Mouse (Mus musculus): ENCODE data around the gene Reg3a. TPM values are rescaled to one million over a fixed set of nuclear protein-coding genes. Genes with fewer than 3 reads are reported as not detected.
"Not testable (repeated sequence)": the region's sequence is repeated elsewhere in the genome, so short reads cannot be mapped to it uniquely, and the experiment has no call there.

The Reg3a gene
- not detected for total RNA-seq (2021)
- long read RNA-seq, experiment 1 = 0 reads
- long read RNA-seq, experiment 2 = 0 reads

- no peak for DNase-seq (ENCODE audit: low spot score in 2 of 2)
These were observed at the start of gene Reg3a for GRCm38 (mm10) chr6:78380409-78380808. Gene Reg3a, plus strand, starts transcription at chr6:78380709.

DNA sequence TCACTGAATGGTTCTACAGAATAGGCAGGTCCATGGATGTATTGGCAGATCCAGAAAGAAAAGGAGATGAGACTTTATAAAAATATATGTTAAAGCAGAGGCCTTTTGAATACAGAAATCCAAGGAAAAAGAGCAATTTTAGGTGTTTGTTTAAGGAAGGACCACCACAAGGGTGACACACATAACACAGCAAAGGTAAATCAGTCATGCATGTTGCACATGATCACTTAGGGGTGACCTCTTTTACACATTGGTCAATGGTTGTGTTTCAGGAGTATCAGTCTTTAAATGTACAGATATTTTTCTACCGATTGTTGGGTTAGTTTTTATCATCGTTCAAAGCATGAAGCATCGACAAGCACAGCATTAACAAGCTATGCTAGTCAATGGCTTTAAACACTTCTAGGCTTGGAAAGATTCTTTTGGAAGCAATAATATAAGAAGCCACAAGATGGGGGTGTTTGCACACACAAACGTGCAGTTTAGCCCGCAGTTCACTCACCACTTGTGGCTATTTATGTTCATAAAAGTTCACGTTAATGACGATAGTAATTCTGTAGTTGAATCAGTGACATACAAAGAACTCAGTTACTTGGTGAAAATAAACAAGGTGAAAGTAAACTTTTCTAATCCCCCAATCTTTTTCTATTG, 48.5 kb upstream of the Reg3a start:
- DNase-seq (ENCODE audit: low spot score in 2 of 2) = no peak

DNA sequence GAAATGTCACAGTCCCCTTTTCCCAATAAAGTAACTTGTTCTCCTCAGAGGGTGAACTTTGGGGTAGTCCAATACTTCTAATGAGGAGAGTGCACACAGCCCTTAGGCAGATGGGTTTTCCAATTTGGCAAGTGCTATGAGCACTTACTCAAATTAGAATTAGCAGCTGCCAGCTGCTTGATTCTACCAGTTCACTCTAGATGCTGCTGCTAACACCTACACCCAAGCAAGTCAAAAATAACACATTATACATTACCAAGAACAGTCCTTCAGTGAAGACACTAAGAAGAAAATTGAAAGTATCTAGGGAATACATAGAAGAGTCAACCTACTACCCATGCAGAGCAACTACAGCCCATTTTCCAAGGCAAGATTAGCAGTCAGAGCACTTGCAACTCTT, 40.2 kb upstream of the Reg3a start:
- no peak for DNase-seq (ENCODE audit: low spot score in 2 of 2)

DNA sequence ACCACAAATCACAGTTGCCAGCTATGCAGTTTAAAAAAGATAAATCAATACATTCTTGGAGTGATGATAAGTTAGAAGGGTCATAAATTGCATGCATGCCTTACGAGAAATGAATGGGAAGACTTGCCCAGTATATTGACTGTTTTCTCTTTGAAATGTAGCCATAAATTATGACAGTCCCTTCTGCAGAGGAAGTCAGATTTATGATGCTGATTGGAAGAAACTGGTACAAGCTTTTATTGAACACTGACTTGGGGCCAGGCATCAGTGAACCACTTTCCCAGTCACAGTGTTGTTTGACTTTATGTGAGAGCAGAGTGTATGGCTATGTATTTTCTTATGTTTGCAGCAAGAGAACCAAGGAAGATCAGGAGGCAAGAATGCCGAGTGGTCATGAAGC, 38.8 kb upstream of the Reg3a start:
- DNase-seq (ENCODE audit: low spot score in 2 of 2) = no peak

GRCm38 (mm10) chr6:78361971-78362563, 18.4 kb upstream of the Reg3a start:
- no peak for DNase-seq (ENCODE audit: low spot score in 2 of 2)

GRCm38 (mm10) chr6:78370357-78370756, 10.2 kb upstream of the Reg3a start, which contains the start of gene Reg3b:
Gene Reg3b, plus strand, starts transcription at chr6:78370657.
- no peak for DNase-seq (ENCODE audit: low spot score in 2 of 2)

DNA sequence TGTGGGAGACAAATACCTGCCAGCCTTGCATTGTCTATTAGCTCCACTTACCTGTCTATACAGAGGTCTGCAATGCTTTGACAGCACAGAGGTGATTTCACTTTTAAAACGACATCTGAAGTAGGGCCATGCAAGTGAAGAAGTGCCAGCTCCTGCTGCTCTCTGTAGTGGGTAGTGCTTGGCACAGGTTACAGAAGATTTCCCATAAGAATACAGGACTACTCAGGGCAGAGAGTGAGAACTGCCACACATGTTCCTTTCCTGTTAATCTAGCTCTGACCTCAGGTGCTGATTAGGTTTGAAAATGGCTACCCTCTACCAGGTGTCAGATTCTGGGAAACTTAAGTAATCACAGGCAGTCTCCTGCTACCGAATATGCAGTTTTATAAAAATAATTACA, 1.7 kb upstream of the Reg3a start, which contains the start of gene Reg3d:
Reg3d (minus strand) TSS at position 101 of the 400 bp plus-strand sequence.
- no peak for DNase-seq (ENCODE audit: low spot score in 2 of 2)

DNA sequence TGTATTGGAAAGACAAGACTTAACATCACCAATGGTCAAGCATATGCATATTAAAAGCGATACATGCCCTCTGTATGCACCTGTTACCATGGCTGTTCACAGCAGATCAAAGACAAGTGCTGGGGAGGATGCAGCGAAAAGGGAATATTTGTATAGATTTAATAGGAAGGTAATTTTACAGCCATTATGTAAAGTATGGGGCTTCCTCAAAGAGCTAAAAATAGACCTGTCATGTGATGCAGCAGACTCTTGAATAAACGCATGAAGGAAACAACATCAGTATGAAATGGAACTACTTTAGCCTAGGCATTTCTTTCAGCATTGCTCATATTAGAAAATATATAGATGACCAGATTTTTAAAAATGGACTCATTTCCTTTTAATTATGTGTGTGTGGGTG, 5.1 kb downstream of the Reg3a start:
- DNase-seq (ENCODE audit: low spot score in 2 of 2) = no peak

GRCm38 (mm10) chr6:78395323-78395722, 14.8 kb downstream of the Reg3a start, which contains the start of gene Reg2:
Gene Reg2, plus strand, starts transcription at chr6:78395623.
- not testable (repeated sequence) for DNase-seq (ENCODE audit: low spot score in 2 of 2)

DNA sequence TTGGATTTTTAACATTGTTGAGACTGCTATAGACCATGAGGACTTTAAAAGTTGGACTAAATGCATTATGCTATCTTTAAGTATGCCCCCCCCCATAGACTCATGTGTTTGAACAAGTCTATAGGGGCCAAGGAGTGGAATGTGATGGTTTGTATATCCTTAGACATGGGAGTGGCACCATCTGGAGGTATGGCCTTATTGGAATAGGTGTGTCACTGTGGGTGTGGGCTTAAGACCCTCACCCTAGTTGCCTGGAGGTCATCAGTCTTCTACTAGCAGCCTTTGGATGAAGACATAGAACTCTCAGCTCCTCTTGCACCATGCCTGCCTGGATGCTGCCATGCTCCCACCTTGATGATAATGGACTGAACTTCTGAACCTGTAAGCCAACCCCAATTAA, 41.9 kb downstream of the Reg3a start, which contains the start of gene Reg1:
Reg1 (plus strand) TSS at position 301 of the 400 bp plus-strand sequence.
- not testable (repeated sequence) for DNase-seq (ENCODE audit: low spot score in 2 of 2)

DNA sequence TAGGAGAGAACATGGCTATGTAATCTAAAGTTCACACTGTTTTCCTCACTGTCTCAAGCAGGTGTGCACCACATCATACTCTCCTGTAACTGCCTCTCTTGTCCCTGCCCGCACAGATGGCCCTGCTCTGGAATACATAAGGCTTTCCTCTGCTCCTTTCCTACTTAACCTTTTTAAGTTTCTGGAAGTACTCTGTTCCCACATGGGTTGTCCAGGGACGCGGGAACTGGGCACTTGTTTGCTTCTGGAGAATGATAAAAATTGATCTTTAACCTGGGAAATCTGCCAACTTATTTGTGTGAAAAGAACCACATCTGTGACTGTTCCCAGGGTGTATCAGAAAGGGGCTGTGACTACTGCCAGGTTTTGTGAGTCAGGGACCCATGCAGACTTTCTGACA, 45.0 kb downstream of the Reg3a start:
- no peak for DNase-seq (ENCODE audit: low spot score in 2 of 2)

Other genes starting within 250 kb of the Reg3a start
- gene Reg3b, start 10.1 kb upstream of the Reg3a start, total RNA-seq (2021) = not detected
- not detected for gene Reg3d, start 1.8 kb upstream of the Reg3a start, total RNA-seq (2021)
- gene Reg2, start 14.9 kb downstream of the Reg3a start, total RNA-seq (2021) = not detected
- gene Reg1, start 42.0 kb downstream of the Reg3a start, total RNA-seq (2021) = not detected
- gene Reg3g, start 88.2 kb downstream of the Reg3a start, total RNA-seq (2021) = under 1 TPM in 1 of 2 experiments, not detected in 1; 0.73 TPM